Mouse (Mus musculus) stomach, postnatal 0 days (tissue): ENCODE results near the gene Cilp.

ENCODE experiments used
- CTCF ChIP-seq: IDR thresholded peaks from 2 replicates; pipeline ENCODE4 v1.5.1; 2016; ENCODE audit warnings: antibody characterized with exemption, low read depth, mild to moderate bottlenecking, moderate library complexity
- EP300 ChIP-seq: optimal IDR thresholded peaks from 2 replicates; pipeline ENCODE3; 2016; ENCODE audit warnings: antibody characterized with exemption

DNA sequence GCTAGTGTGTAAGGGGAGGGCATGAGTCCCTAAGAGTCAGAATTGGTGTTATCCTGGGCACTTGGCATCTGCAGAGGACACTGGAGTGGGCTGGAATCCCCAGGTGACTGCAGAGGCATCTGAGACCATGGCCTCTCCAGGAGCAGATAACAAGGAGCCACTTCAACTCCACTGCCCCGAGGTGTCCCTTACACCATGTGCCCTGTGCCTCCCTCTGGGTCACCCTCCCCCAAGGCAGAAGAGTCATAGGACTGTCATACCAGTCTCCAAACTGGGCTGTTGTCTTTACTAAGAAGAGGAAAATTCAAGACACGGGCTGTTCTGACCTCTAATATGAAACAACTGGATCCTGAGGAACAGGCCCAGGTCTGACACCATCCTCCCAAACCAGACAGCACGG is 30.2 kb upstream of the Cilp start:
- no peak for TF ChIP-seq CTCF
- TF ChIP-seq EP300, result no peak
